Mouse (Mus musculus) heart, postnatal 4 days (tissue): ENCODE data around the gene Tmem273. TPM values are rescaled to one million over a fixed set of nuclear protein-coding genes. Genes with fewer than 3 reads are reported as not detected.

Source experiments
- DNase-seq: peaks from one replicate; pipeline ENCODE4 v3.0.0; 2021
- total RNA-seq, 2 experiments: library from RNA; stranded (reverse); gene quantifications; 2 replicates each; pipeline ENCODE4 v1.2.3; 2021

Tmem273 gene
- total RNA-seq, 2 experiments from 2014 or later, result 0.57 TPM; not detected in 1

GRCm38 (mm10) chr14:32812429-32812828, 26.7 kb downstream of the Tmem273 start:
- no peak for DNase-seq

- DNase-seq, result no peak
These were observed 29.2 kb downstream of the Tmem273 start for GRCm38 (mm10) chr14:32814961-32815360.

GRCm38 (mm10) chr14:32816533-32816932, 30.8 kb downstream of the Tmem273 start:
- no peak for DNase-seq

- peak; percentile 77 for DNase-seq
These were observed 31.5 kb downstream of the Tmem273 start for GRCm38 (mm10) chr14:32817258-32817657.

- DNase-seq, result no peak
These were observed 33.5 kb downstream of the Tmem273 start for GRCm38 (mm10) chr14:32819297-32819696.

GRCm38 (mm10) chr14:32822812-32823211, 37.0 kb downstream of the Tmem273 start:
- no peak for DNase-seq

- no peak for DNase-seq
These were observed 38.1 kb downstream of the Tmem273 start for GRCm38 (mm10) chr14:32823861-32824260.

- DNase-seq, result no peak
These were observed 38.7 kb downstream of the Tmem273 start for GRCm38 (mm10) chr14:32824267-32825150.

GRCm38 (mm10) chr14:32825426-32826032, 39.8 kb downstream of the Tmem273 start:
- peak; percentile 67 for DNase-seq

- DNase-seq, result peak; percentile 46
These were observed 41.4 kb downstream of the Tmem273 start for GRCm38 (mm10) chr14:32827165-32827564.

- peak; percentile 56 for DNase-seq
These were observed 42.4 kb downstream of the Tmem273 start for GRCm38 (mm10) chr14:32827994-32828650.

- DNase-seq, result no peak
These were observed 48.1 kb downstream of the Tmem273 start, which contains the start of gene Fam170b for GRCm38 (mm10) chr14:32833847-32834246. TSS of gene Fam170b (plus strand) at chr14:32833962.

- DNase-seq, result no peak
These were observed 49.4 kb downstream of the Tmem273 start for GRCm38 (mm10) chr14:32835181-32835580.

GRCm38 (mm10) chr14:32835596-32835995, 49.8 kb downstream of the Tmem273 start:
- DNase-seq, result peak; percentile 32

GRCm38 (mm10) chr14:32836191-32836590, 50.4 kb downstream of the Tmem273 start:
- no peak for DNase-seq

- no peak for DNase-seq
These were observed 56.3 kb downstream of the Tmem273 start for GRCm38 (mm10) chr14:32842052-32842451.

- DNase-seq, result no peak
These were observed 68.3 kb downstream of the Tmem273 start for GRCm38 (mm10) chr14:32854059-32854458.

GRCm38 (mm10) chr14:32856246-32856645, 70.5 kb downstream of the Tmem273 start:
- DNase-seq, result no peak

- DNase-seq, result peak; percentile 82
These were observed 71.0 kb downstream of the Tmem273 start, which contains the start of gene Vstm4 for GRCm38 (mm10) chr14:32856681-32857328. TSS of gene Vstm4 (plus strand) at chr14:32856756.

GRCm38 (mm10) chr14:32858361-32858760, 72.6 kb downstream of the Tmem273 start:
- peak; percentile 4 for DNase-seq

GRCm38 (mm10) chr14:32858941-32859510, 73.3 kb downstream of the Tmem273 start:
- peak; percentile 11 for DNase-seq
